Mouse (Mus musculus): ENCODE results near the gene Tet2. TPM values are rescaled to one million over a fixed set of nuclear protein-coding genes. Genes with fewer than 3 reads are reported as not detected.

The Tet2 gene
- total RNA-seq, 2 experiments from 2014 or later, result 49.2 to 49.7 TPM

DNA sequence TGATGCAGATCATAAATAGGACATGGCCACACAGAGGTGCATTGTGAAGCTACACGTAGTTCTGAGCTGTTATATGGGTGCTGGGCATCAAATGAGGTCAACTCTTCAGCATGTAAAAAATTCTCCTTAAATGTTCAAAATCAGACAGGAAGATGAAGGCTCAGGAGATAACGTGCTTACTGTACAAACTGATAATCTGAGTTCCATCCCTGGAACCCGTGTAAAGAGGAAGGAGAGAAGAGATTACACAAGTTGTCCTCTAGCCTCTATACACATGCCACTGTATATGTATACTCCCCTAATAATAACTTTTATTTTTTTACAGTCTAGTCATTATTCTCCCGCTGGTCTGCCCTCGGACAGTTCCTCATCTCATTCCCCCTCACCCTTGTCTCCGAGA is 21.7 kb downstream of the Tet2 start:
- DNase-seq (ENCODE audit: low spot score in 2 of 2), result no peak

DNA sequence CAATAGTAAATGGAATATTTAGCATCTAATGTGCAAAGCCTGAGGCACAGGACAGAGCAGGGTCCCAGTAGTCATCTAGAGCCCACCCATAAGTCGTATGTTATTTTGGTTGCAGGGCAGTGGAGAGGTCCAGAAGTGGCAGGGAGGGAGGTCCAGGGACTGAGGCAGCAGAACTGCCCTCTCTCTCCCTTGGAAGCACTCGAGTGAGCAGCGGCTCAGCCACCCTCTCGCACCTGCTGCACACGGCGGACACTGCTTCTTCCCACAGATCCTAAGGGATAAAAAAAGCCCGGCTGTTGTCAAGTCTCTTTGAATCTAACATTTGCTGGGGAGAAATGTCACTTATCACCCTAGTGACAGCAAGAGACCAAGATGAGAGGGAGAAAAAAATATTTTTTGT is 22.6 kb downstream of the Tet2 start:
- no peak for DNase-seq (ENCODE audit: low spot score in 2 of 2)

DNA sequence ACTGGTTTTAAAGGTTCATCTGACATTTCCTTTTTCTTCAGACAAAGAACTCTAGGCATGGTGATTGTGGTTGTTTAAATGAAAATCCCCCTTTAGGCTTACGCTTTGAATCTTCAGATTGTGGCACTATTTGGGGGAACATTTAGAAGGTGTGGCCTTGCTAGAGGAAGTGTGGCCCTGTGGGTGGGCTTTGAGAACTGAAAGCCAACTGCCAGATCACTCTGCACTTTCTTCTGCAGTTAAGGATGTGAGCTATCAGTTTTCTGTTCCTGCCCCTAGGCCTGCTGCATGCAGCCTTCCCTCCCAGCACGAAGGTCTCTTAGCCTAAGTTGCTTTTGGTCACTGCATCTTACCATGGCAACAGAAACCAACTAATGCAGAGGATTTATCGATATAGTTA is 26.1 kb downstream of the Tet2 start:
- DNase-seq (ENCODE audit: low spot score in 2 of 2), result no peak

DNA sequence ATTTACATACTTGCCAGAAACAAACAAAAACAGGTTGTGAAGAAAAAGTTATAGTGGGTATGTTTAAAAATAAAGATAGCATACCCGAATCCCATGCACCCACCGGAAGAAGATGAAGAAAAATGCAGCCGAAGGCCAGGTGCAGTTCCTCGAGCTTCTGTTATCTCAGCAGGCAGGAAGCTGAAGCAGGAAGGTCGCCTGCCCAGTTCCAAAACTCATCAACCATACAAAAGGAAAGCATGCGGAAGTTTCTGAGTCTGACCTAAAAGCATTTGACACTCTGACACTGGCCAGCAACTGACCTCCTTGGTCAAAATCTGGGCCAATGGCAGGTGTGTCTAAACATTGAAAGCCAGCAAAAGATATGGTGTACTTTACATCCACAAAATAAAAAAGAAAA is 26.8 kb downstream of the Tet2 start:
- DNase-seq (ENCODE audit: low spot score in 2 of 2), result no peak

DNA sequence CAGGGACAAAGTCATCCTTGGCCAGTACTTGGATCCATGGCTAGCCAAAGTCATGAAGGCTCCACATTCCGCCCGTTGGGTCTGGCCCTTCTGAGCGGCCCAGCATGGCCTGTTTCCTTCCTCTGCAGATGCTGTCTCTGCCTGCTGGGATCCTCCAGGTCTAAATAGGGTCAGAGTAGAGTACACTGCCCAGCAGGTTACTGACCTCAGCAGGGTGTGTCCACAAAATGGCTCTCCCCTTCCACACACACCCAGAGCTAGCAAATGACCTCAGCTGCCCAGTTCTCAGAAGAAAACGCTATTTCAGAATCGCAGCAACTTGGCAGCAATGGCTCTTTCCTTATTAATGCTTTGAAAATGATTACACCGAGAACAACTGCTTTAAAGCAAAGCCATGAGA is 27.5 kb downstream of the Tet2 start:
- DNase-seq (ENCODE audit: low spot score in 2 of 2), result no peak

DNA sequence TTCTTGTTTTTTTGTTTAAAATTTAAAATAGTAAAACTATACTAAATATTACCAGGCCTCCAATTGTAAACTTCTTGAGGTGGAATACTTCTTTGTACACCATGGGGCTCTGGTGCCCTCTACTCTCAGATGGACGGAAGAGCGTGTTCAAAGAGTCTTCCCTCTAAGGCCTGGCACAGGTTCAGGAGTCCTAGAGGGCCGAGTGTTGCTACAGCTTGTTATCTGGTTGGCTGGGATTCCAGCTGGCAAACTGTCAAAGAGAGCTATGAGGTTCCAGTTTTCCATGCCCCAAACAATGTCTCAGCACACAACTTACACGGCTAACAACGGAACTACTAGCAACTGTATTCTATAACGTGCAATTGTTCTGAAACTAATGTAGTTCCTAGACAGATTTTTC is 28.8 kb downstream of the Tet2 start:
- peak in 1 of 2 experiments; percentile 22 for DNase-seq (ENCODE audit: low spot score in 2 of 2)

DNA sequence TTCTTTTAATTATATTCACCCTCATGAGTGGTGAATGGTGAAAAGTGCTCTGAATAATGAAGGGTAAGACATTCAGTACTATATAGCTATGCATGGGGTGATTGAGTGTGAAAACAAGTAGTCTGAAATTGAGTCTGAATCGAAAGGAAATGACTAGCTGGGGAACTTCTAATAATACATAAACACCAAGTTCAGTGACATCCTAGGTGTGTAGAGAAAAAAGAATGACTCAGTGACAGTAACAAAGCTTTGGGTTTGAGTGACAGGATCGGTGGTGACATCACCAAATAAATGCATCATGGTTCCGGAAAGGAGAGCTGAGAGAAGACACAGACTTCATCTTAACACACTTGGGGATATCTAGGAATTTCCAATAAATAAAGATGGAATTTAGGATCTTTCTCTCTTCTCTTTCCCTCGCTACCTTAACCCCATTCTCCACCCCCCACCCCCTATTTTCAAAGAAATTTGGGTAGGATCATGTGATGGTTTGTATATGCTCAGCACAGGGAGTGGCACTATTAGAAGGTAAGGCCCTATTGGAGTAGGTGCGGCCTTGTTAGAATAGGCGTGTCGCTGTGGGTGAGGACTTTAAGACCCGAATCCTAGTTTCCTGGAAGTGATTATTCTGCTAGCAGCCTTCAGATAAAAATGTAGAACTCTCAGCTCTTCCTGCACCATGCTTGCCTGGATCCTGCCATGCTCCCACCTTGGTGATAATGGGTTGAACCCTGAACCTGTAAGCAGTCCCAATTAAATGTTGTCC is 29.6 kb downstream of the Tet2 start:
- no peak for DNase-seq (ENCODE audit: low spot score in 2 of 2)

DNA sequence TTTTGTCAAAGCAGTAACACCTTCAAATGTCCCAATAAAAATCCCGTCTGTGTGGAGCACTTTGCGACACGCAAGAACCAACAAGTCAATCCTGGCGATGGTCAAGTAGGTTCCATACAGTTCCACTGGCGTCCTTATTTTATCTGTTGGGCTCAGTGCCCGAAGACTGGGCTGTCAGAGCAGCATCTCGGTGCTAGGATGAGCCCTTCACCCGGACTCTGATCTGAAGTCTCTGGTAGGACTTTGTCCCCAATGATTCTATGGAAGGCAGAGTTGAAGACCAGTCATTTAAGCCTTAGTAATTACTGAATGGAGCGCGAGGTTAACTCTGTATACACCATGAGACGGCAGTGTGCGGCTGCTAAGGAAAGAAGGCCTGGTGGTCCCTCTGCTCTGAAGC is 30.6 kb downstream of the Tet2 start:
- DNase-seq (ENCODE audit: low spot score in 2 of 2), result no peak

DNA sequence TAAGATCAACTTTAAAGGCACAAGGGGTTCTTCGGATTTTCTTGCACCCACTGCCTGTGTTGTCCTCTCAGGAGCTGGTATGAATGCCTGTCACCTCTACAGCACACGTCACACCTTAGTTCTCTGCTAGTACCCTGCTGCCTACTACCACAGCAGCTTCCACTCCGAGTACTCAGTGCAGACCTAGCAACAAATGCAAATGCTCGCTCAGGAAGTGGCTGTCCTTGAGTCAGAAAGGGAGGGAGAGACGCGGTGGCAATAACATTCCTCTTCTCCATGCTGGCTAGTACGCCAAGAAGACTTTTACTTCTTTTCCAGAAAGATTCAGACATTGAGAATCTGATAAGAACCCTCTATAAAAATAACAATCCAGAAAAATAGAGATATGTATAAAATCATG is 31.5 kb downstream of the Tet2 start:
- no peak for DNase-seq (ENCODE audit: low spot score in 2 of 2)

DNA sequence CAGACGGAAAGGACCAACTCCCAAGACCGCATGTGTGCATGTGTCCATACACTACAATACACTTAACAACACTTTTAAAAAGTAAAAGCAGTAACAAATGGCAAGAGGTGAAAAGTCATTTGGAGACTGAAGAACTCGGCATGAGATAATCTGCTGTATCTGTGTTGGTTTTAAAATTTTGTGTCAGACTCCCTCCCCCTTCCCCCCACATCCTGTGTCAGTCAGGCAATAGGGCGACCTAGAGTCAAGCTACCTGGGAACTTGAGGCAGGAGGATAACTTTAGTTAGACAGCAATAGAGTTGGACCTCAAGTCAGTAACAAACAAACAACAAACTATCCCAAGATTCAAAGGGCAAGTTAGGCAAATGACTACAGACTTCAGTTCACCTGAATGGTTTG is 34.6 kb downstream of the Tet2 start:
- DNase-seq (ENCODE audit: low spot score in 2 of 2), result no peak

DNA sequence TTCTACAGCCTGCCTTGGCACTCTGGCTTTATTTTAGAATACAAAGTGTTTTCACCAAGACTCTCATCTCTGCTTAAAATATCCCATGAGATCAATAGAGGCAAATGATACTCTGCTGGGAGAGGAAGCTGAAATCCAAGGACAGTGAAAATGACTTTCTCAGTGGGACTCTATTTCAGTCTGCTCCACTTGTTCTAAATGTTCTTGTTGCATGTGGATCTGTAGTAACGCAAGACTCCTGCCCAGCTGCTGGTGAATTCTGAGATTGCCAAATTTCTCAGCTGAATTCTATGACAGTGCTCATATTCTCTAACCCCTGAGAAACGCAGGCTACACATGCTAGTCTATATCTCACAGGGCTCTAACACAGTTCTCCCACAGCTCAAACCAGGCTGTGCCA is 35.1 kb downstream of the Tet2 start:
- peak in 1 of 2 experiments; percentile 21 for DNase-seq (ENCODE audit: low spot score in 2 of 2)

DNA sequence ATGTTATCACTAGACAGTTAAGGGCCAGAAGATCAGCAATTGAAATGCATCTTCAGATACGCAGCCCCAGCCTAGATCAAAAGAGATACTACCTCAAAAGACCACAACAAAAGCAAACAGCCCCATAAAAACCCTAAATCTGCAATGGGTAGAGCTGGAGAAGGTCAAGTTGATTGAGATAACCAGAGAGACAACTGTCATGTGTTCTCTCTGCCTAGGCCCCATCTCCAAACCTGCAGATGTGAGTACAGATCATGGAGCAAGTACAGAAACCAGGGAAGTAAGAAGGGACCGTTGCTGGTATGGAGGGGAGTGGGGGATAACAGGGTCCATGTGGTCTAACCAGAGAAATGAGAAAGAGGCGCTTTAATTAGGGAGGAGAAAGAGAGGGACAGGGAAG is 36.1 kb downstream of the Tet2 start:
- no peak for DNase-seq (ENCODE audit: low spot score in 2 of 2)

DNA sequence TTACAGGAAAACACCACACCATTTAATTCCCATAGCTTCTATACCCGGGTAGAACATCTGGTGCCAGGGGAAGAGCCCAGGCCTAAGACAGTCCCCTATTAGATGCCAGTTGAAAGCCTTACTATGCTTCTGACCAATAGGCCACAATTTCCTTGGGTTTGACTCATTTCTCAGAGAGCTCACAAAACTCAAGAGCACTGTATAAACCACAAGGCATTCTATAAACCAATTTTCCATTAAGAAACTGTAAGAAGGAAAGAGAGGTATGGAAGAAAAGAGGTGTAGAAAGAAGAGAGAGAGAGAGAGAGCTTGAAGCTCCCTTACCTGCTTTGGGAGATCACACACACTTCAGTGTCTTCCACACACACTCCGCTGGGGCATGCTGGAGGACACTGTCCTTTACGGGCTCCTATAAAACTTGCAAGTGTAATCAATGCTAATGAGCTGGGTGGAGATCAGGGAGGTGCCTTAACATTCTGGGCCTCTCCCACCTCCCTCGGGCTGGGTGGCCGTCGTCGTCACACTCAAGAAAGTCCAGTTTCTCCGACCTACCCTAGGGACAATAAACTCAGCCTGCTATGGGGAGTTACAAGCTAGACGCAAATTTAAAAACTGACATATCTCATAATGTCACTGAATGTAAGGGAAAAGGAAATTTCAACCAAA is 38.5 kb downstream of the Tet2 start:
- no peak for DNase-seq (ENCODE audit: low spot score in 2 of 2)

DNA sequence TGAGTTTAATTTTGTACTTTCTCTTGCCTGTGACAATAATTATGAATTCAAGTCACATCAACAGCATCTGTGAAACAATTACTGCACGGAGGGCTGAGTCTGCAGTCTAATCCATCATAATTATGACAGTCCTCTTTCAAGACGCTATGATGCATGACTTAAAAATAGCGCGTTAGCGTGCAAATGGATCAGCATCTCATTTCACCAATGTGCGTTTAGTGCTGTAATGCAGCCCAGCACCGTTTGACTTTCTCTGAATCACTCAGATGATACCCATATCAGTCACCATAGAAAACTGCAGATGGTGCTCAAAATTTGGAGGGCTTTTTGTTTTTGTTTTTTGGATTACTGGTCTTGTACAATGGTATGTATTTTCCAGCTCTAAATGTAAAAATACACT is 48.0 kb downstream of the Tet2 start:
- peak; percentile 22 to 55 for DNase-seq (ENCODE audit: low spot score in 2 of 2)

DNA sequence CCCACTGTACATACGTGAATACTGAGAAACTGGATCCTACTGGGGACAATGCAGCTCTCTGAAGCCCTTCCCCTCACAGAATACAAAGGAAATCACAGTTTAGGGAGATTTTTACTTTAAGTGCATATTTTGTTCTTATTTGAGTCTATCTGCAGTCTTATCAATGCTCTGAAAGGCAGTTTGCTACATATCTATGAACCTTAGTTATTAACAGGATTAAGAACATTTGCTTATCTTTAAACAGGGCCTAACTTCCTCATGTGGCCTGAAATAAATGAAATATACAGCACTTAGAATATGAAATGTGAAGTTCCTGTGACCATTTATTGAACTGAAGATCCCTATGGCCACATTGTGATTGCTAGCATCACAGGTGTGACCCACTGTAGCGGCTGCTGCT is 53.6 kb downstream of the Tet2 start:
- no peak for DNase-seq (ENCODE audit: low spot score in 2 of 2)

DNA sequence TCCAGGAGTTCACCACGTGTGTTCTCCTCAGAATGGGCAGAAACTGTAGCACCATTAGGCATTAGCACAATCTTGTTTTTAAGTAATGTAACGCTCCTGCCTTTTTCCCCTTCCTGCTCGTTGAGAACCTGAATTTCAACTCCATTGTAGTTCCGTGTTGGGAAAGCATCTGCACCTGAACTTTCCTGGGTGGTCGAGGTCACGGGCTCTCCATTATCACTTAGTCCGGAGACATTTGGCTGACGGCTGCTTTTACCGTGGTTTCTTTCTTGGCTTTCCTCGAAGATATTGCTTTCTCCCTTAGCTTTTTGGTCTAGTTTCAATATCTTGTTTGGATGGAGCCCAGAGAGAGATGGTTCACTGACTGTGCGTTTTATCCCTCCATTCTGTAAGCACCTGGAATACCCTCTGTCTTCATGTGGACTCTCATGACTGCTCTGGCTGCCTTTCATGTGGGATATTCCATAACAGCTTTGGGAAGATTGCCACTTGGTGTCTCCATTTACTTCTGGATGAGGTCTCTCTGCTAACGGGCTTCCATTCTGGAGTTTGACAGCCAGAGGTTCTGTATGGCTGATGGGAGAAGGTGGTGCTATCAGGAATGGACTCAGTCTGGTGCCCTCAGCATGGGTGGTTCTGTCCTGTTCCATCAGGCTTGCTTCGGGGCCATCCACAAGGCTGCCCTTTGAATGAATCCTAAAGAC is 56.8 kb downstream of the Tet2 start:
- DNase-seq (ENCODE audit: low spot score in 2 of 2), result no peak

DNA sequence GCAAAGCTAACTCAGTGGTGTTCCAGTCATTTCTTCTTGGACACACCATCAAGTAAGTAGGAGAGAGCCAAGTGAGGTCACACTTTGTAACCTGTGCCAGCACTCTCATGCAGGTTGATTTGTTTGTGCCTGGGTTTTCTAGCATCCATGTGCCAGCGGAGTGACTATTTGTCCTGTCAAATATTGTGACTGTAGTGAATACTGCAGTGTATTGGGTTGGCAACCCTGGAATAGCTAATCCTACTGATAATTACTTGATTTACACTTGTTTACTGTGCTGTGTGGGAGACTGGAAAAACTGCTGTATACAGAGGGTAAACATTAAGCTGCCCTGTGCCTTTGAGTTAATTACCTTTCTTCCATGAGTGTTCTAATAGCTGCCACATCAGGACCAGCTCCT is 62.1 kb downstream of the Tet2 start:
- DNase-seq (ENCODE audit: low spot score in 2 of 2), result no peak

DNA sequence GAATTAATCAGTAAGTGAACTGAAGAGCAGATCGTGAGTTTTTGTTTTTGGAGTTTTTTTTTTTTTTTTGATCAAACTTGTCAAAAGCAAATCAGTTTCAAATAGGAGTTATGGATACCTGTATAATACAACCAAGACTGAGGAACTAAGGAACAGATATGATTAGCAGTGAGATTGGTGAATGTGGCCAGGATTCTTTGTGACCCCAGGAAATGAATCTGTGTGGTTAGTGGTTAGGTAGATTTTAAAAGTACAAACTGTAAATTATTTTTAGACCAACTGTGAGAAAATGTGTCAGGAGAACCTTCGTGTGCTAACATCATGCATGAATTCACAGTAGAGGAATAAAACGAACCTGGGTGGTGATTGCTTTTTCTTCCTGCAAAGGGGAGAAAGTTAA is 66.0 kb downstream of the Tet2 start:
- DNase-seq (ENCODE audit: low spot score in 2 of 2), result no peak

DNA sequence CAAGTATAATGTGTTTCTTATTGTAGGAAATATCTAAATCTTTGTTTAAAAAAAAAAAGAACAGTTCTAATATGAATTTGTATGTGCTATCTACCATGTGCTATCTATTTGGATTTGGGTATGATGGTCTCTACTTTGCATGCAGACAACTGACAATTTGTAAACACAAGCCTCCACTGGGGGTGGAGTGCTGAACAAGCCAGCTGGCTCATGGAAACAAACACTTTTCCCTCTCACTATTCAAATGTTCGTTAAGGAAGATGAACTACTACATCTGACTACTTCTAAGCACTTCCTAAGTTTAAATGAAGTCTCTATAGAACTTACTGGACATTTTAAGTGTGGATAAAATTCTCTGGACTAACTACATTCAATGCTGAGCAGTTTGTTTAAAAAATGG is 71.2 kb downstream of the Tet2 start:
- DNase-seq (ENCODE audit: low spot score in 2 of 2), result peak in 1 of 2 experiments; percentile 45

DNA sequence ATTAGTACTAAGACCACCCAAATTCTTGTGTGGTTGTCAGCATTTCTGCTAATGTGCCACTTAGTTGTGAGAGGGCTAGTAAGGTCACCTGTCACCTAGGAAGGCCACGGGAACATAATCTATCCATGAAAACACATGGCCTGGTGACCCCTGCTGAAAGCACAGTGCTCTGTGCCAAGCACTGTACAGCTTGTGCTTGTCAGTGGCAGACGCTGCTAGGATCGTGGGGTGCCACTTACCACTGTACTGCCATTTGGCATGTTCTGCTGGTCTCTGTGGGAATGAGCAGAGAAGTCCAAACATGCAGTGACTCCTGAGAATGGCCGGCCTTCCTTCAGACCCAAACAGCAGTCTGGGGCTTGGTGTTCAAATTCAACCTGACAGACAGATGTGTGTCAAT is 73.8 kb downstream of the Tet2 start:
- DNase-seq (ENCODE audit: low spot score in 2 of 2), result no peak

DNA sequence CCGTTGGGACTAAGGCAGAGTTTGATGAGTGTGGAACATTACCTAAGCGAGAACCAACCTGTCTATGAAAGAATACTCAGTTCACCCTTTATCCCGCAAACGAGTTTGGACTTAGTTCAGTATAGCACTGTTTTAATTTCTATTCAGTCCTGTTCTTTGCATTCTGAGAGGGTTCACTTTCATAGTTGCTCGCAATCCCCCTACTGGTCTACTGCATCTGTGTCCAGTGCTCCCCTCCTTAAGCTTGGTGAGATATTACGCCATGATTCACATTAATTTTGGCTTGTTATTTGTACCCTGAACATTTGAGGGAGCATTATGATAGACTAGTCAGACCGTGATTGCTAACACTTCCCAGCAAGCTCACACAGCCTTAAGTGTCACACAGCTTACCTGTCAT is 76.1 kb downstream of the Tet2 start:
- DNase-seq (ENCODE audit: low spot score in 2 of 2), result no peak

DNA sequence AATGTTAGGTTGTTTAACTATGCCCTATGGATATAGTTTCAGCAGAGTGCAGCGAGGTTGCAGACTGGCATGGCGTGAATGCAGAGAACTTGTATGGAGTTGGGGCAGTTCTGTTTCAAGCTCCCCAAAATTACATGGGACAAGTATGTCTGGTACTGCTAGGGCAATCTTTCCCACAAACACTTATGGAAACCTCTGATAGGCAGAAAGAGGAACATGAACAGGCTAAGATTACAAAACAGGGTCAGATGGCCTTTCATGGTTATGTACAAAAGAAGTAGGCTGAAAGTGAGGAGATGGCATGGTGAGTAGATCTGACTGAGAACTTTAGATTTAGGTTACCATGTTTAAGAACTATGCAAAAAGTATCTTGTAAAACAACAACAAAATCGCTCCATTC is 81.7 kb downstream of the Tet2 start:
- no peak for DNase-seq (ENCODE audit: low spot score in 2 of 2)

DNA sequence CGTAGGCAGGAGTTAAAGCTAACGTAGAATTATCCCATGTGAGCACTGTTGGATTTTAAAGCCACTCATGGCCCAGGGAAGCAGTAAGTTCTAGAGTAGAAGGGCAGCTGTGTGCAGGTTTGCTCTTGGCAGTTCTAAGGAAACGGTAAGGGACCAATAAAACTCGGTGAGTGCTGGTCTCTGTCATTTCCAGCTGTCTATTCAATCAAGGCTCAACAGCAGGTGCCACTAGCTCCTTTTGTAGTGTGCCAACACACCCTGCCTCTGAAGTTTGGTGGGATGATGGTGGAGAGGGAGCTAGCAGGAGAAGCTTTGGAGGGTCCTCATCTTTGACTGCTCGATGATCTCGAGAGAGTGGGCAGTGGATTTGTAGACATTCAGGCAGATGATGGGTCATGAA is 82.5 kb downstream of the Tet2 start:
- no peak for DNase-seq (ENCODE audit: low spot score in 2 of 2)

Data from layer of hippocampus, postnatal 14 days (tissue).